8 mouse cellular contexts compared by ENCODE assay signal in genomic region chr15:90991843-90992242, GRCm38 (mm10).
"Had no signal": no experiment of that assay in that cellular context is flagged by ENCODE, and none has a peak within 500 bp of the region (broad histone marks: within the 10 kb centered on the region; RNA-seq: fewer than 3 reads in every experiment).

No protein-coding gene starts in this region.

- H3K9me3 ChIP-seq: kidney, embryonic 15.5 days; midbrain, embryonic 13.5 days; neural tube, embryonic 15.5 days had no signal

- H3K27me3 ChIP-seq: kidney, embryonic 15.5 days; midbrain, embryonic 13.5 days; neural tube, embryonic 15.5 days had no signal

- H3K4me3 ChIP-seq: kidney, embryonic 15.5 days; midbrain, embryonic 13.5 days; neural tube, embryonic 15.5 days had no signal

- H3K9ac ChIP-seq: kidney, embryonic 15.5 days; liver, embryonic 14.5 days; midbrain, embryonic 13.5 days; neural tube, embryonic 15.5 days had no signal

- ATAC-seq: midbrain, embryonic 13.5 days had no signal

- H3K4me1 ChIP-seq: kidney, embryonic 15.5 days; midbrain, embryonic 13.5 days; neural tube, embryonic 15.5 days had no signal

- H3K36me3 ChIP-seq: kidney, embryonic 15.5 days had no signal

- H3K4me2 ChIP-seq: kidney, embryonic 15.5 days; midbrain, embryonic 13.5 days; neural tube, embryonic 15.5 days had no signal

- DNase-seq: kidney, postnatal 14 days; right cerebral cortex, adult 18-20 months; right cerebral cortex, postnatal 25 days; thymus, postnatal 4 days had no signal

- H3K27ac ChIP-seq: kidney, embryonic 15.5 days; liver, embryonic 14.5 days; midbrain, embryonic 13.5 days; neural tube, embryonic 15.5 days had no signal
